Mouse (Mus musculus) hindbrain, embryonic 14.5 days (tissue): ENCODE data around the gene Gpr34. TPM values are rescaled to one million over a fixed set of nuclear protein-coding genes. Genes with fewer than 3 reads are reported as not detected.

Experiments
- ATAC-seq: fragments of 200-750 bp; cut with Nextera tagmentation; 2 replicates; pipeline ENCODE4 v1.8.0; 2017; ENCODE audit warnings: moderate number of reproducible peaks, mild to moderate bottlenecking, moderate TSS enrichment, moderate library complexity; ENCODE audit not compliant: low FRiP score
- DNase-seq: peaks from one replicate; pipeline ENCODE4 v3.0.0-alpha.2; 2015; ENCODE audit warnings: low spot score
- H3K27ac ChIP-seq: fragments of 300-500 bp; sonication (generic); 2 replicates; pipeline ENCODE4 v1.5.1; 2014; ENCODE audit warnings: mild to moderate bottlenecking, moderate library complexity
- H3K27me3 ChIP-seq: fragments of 300-500 bp; sonication (generic); 2 replicates; pipeline ENCODE4 v1.6.1; 2014; ENCODE audit warnings: mild to moderate bottlenecking, low read length, mixed read lengths; ENCODE audit not compliant: control insufficient read depth, insufficient read depth
- H3K36me3 ChIP-seq: fragments of 300-500 bp; sonication (generic); replicated peaks from 2 replicates; pipeline ENCODE4 v1.6.1; 2014; ENCODE audit not compliant: control insufficient read depth, insufficient read depth
- H3K4me1 ChIP-seq: fragments of 300-500 bp; sonication (generic); replicated peaks from 2 replicates; pipeline ENCODE4 v1.6.1; 2014; ENCODE audit warnings: antibody characterized with exemption, low read length, mixed read lengths; ENCODE audit not compliant: control insufficient read depth, insufficient read depth
- H3K4me2 ChIP-seq: fragments of 300-500 bp; sonication (generic); replicated peaks from 2 replicates; pipeline ENCODE4 v1.6.1; 2014; ENCODE audit warnings: mild to moderate bottlenecking, moderate library complexity
- H3K4me3 ChIP-seq: fragments of 300-500 bp; sonication (generic); replicated peaks from 2 replicates; pipeline ENCODE4 v1.5.1; 2014; ENCODE audit warnings: mild to moderate bottlenecking, low read length
- H3K9ac ChIP-seq: fragments of 300-500 bp; sonication (generic); 2 replicates; pipeline ENCODE4 v1.6.1; 2014
- H3K9me3 ChIP-seq: fragments of 300-500 bp; sonication (generic); 2 replicates; pipeline ENCODE4 v1.6.1; 2016; ENCODE audit warnings: low read length; ENCODE audit not compliant: control insufficient read depth
- WGBS: fragments of 180-500 bp; shearing (Covaris S2); extraction: QIAGEN DNeasy Blood & Tissue Kit; methylation state at CpG from one replicate; pipeline ENCODE4 v1.1.7; 2014; 5-methylcytosine and 5-hydroxymethylcytosine counted together
- polyA plus RNA-seq: library from polyadenylated mRNA; unstranded; fragments of >200 nt; fragmentation: Nextera tagmentation; extraction: Ambion mirVana; gene quantifications from 2 replicates; pipeline ENCODE4 v1.2.1, GENCODE M21; 2014

Gpr34 gene
- polyA plus RNA-seq, 1 experiment from 2014 or later, result 3.1 TPM

- Histone ChIP-seq H3K9ac (no peak overlapping the region), H3K4me3 (no peak overlapping the region), H3K4me1 (no peaks in the 10 kb centered on the region), H3K27ac (no peak overlapping the region), H3K9me3 (no peaks in the 10 kb centered on the region), H3K4me2 (no peak overlapping the region), H3K36me3 (no peaks in the 10 kb centered on the region), H3K27me3 (0 out of 2 replicates have a peak, but pooled peaks cover 2% of the 10 kb centered on the region)
- ATAC-seq (no peak), DNase-seq (no peak)
- 73% methylated on average over 3 of the region's 3 CpGs for WGBS
These were observed 26.8 kb downstream of the Gpr34 start for GRCm38 (mm10) chrX:13658616-13659140.

GRCm38 (mm10) chrX:13659201-13659890 is 27.5 kb downstream of the Gpr34 start:
- Histone ChIP-seq H3K9me3 (no peaks in the 10 kb centered on the region), H3K27ac (no peak overlapping the region), H3K27me3 (0 out of 2 replicates have a peak, but pooled peaks cover 2% of the 10 kb centered on the region), H3K4me2 (no peak overlapping the region), H3K9ac (no peak overlapping the region), H3K36me3 (no peaks in the 10 kb centered on the region), H3K4me1 (no peaks in the 10 kb centered on the region), H3K4me3 (no peak overlapping the region)
- DNase-seq, result no peak
- ATAC-seq, result no peak
- WGBS, result 73% methylated on average over 4 of the region's 4 CpGs

GRCm38 (mm10) chrX:13661063-13661462 is 29.2 kb downstream of the Gpr34 start, which contains the start of gene Gpr82:
Gene Gpr82 (plus strand): TSS chrX:13661363.
- H3K36me3 ChIP-seq, result no peaks in the 10 kb centered on the region
- H3K4me1 ChIP-seq, result no peaks in the 10 kb centered on the region
- H3K27ac ChIP-seq, result no peak within 1 kb of the TSS
- H3K27me3 ChIP-seq, result no peaks in the 10 kb centered on the region
- ATAC-seq, result no peak
- H3K4me2 ChIP-seq, result no peak within 1 kb of the TSS
- H3K4me3 ChIP-seq, result no peak within 1 kb of the TSS
- DNase-seq, result no peak
- H3K9ac ChIP-seq, result no peak within 1 kb of the TSS
- 97% methylated on average over 5 of the region's 5 CpGs for WGBS
- no peaks in the 10 kb centered on the region for H3K9me3 ChIP-seq

GRCm38 (mm10) chrX:13668867-13669266 is 37.0 kb downstream of the Gpr34 start:
- H3K27ac ChIP-seq, result no peak overlapping the region
- H3K4me1 ChIP-seq, result no peaks in the 10 kb centered on the region
- WGBS, result 80% methylated on average over 5 of the region's 5 CpGs
- H3K4me2 ChIP-seq, result no peak overlapping the region
- no peaks in the 10 kb centered on the region for H3K9me3 ChIP-seq
- no peak overlapping the region for H3K4me3 ChIP-seq
- DNase-seq, result no peak
- H3K9ac ChIP-seq, result no peak overlapping the region
- H3K36me3 ChIP-seq, result no peaks in the 10 kb centered on the region
- no peak for ATAC-seq
- H3K27me3 ChIP-seq, result no peaks in the 10 kb centered on the region

- no peak overlapping the region for H3K4me2 ChIP-seq
- H3K9me3 ChIP-seq, result no peaks in the 10 kb centered on the region
- no peaks in the 10 kb centered on the region for H3K4me1 ChIP-seq
- H3K36me3 ChIP-seq, result no peaks in the 10 kb centered on the region
- H3K9ac ChIP-seq, result no peak overlapping the region
- H3K27ac ChIP-seq, result no peak overlapping the region
- H3K4me3 ChIP-seq, result no peak overlapping the region
- no peak for DNase-seq
- no peak for ATAC-seq
- no peaks in the 10 kb centered on the region for H3K27me3 ChIP-seq
- WGBS, result 77% methylated on average over 3 of the region's 3 CpGs
These were observed 38.5 kb downstream of the Gpr34 start for GRCm38 (mm10) chrX:13670342-13670741.

GRCm38 (mm10) chrX:13673001-13673400 is 41.1 kb downstream of the Gpr34 start:
- H3K36me3 ChIP-seq, result no peaks in the 10 kb centered on the region

GRCm38 (mm10) chrX:13681748-13682147 is 49.9 kb downstream of the Gpr34 start:
- Histone ChIP-seq H3K4me2 (no peak overlapping the region), H3K4me1 (no peaks in the 10 kb centered on the region), H3K9ac (no peak overlapping the region), H3K4me3 (no peak overlapping the region), H3K27me3 (no peaks in the 10 kb centered on the region), H3K27ac (no peak overlapping the region), H3K36me3 (no peaks in the 10 kb centered on the region), H3K9me3 (no peaks in the 10 kb centered on the region)
- DNase-seq, result no peak
- no peak for ATAC-seq
- 91% methylated on average over 3 of the region's 3 CpGs for WGBS

More at GRCm38 (mm10) chrX:13673001-13673400, 41.1 kb downstream of the Gpr34 start:
- Histone ChIP-seq H3K4me3 (no peak overlapping the region), H3K9ac (no peak overlapping the region), H3K9me3 (no peaks in the 10 kb centered on the region), H3K4me2 (no peak overlapping the region), H3K27me3 (no peaks in the 10 kb centered on the region), H3K27ac (no peak overlapping the region), H3K4me1 (no peaks in the 10 kb centered on the region)
- ATAC-seq (no peak), DNase-seq (no peak)
- WGBS, result 86% methylated on average over 3 of the region's 3 CpGs

GRCm38 (mm10) chrX:13686589-13686988 is 54.7 kb downstream of the Gpr34 start:
- Histone ChIP-seq H3K9ac (no peak overlapping the region), H3K9me3 (no peaks in the 10 kb centered on the region), H3K4me2 (no peak overlapping the region), H3K4me3 (no peak overlapping the region), H3K36me3 (no peaks in the 10 kb centered on the region), H3K27me3 (no peaks in the 10 kb centered on the region), H3K27ac (no peak overlapping the region), H3K4me1 (no peaks in the 10 kb centered on the region)
- WGBS, result 80% methylated on average over 1 of the region's 1 CpGs
- ATAC-seq (no peak), DNase-seq (no peak)

GRCm38 (mm10) chrX:13688356-13688755 is 56.5 kb downstream of the Gpr34 start:
- Histone ChIP-seq H3K27me3 (no peaks in the 10 kb centered on the region), H3K4me3 (no peak overlapping the region), H3K27ac (peak overlapping the region; percentile 7; the same call in 1 of the 2 replicates), H3K4me1 (no peaks in the 10 kb centered on the region), H3K9ac (no peak overlapping the region), H3K36me3 (no peaks in the 10 kb centered on the region), H3K4me2 (no peak overlapping the region), H3K9me3 (no peaks in the 10 kb centered on the region)
- ATAC-seq (no peak), DNase-seq (no peak)
- WGBS, result 41% methylated on average over 2 of the region's 2 CpGs
